Mouse (Mus musculus) skeletal muscle tissue, adult 2 months (tissue): ENCODE measurements at regions not wholly inside any gene's neighbourhood (a gene's known extent, or its start where the extent isn't known, plus 50 kb on each side); places are given as distances from the start of the nearest gene placed in this dataset.

Experiments used
- DNase-seq: peaks from one replicate; pipeline ENCODE4 v3.0.0-alpha.2; 2012; ENCODE audit warnings: low read depth, low spot score

GRCm38 (mm10) chr4:48871105-48871504, 188.0 kb upstream of the Plppr1 start:
- DNase-seq = no peak

- no peak for DNase-seq
Observed at GRCm38 (mm10) chr4:48889074-48889592, 169.9 kb upstream of the Plppr1 start.

GRCm38 (mm10) chr4:48904551-48904950, 154.5 kb upstream of the Plppr1 start:
- DNase-seq = no peak

- no peak for DNase-seq
Observed at GRCm38 (mm10) chr4:48905196-48905867, 153.7 kb upstream of the Plppr1 start.

GRCm38 (mm10) chr4:48909161-48909560, 149.9 kb upstream of the Plppr1 start:
- no peak for DNase-seq

GRCm38 (mm10) chr4:48913301-48913700, 145.8 kb upstream of the Plppr1 start:
- DNase-seq = no peak

- DNase-seq = no peak
Observed at GRCm38 (mm10) chr4:48924576-48925459, 134.3 kb upstream of the Plppr1 start.

- no peak for DNase-seq
Observed at GRCm38 (mm10) chr4:48938420-48938819, 120.7 kb upstream of the Plppr1 start.

- no peak for DNase-seq
Observed at GRCm38 (mm10) chr4:48938892-48939291, 120.2 kb upstream of the Plppr1 start.

- DNase-seq = no peak
Observed at GRCm38 (mm10) chr4:48945266-48945818, 113.7 kb upstream of the Plppr1 start.

- no peak for DNase-seq
Observed at GRCm38 (mm10) chr4:48952965-48953364, 106.1 kb upstream of the Plppr1 start.

- DNase-seq = no peak
Observed at GRCm38 (mm10) chr4:48975810-48976209, 83.3 kb upstream of the Plppr1 start.

- peak; percentile 3 for DNase-seq
Observed at GRCm38 (mm10) chr4:48992021-48992420, 67.1 kb upstream of the Plppr1 start.
